Mouse (Mus musculus) lung, adult 2 months (tissue): Measurements from ENCODE around the gene Vmn1r183.

ENCODE experiments used
- CTCF ChIP-seq: fragments of 200-500 bp; IDR thresholded peaks from 2 replicates; pipeline ENCODE4 v1.5.1; 2011; ENCODE audit warnings: mild to moderate bottlenecking, low read length, control low read depth; ENCODE audit not compliant: insufficient read depth
- POLR2A ChIP-seq: fragments of 200-500 bp; IDR thresholded peaks from 2 replicates; pipeline ENCODE4 v1.6.1; 2011; ENCODE audit warnings: low read depth, mild to moderate bottlenecking, control low read depth, low read length, borderline replicate concordance; ENCODE audit errors: extremely low read depth

GRCm38 (mm10) chr7:24110839-24111238 is 57.8 kb downstream of the Vmn1r183 start:
- TF ChIP-seq CTCF (no peak), POLR2A (no peak)
